Mouse (Mus musculus) liver, embryonic 16.5 days (tissue): Measurements from ENCODE around the gene Trim7. TPM values are rescaled to one million over a fixed set of nuclear protein-coding genes. Genes with fewer than 3 reads are reported as not detected.

Source experiments
- ATAC-seq: fragments of 200-750 bp; cut with Nextera tagmentation; 2 replicates; pipeline ENCODE4 v1.8.0; 2017; ENCODE audit warnings: low read depth, mild to moderate bottlenecking, moderate number of reproducible peaks, moderate library complexity
- H3K27ac ChIP-seq: fragments of 300-500 bp; sonication (generic); 2 replicates; pipeline ENCODE4 v1.5.1; 2014; ENCODE audit warnings: mild to moderate bottlenecking, low read length
- H3K27me3 ChIP-seq: fragments of 300-500 bp; sonication (generic); 2 replicates; pipeline ENCODE4 v1.6.1; 2014; ENCODE audit warnings: low read depth, low read length, mixed read lengths; ENCODE audit not compliant: control insufficient read depth, insufficient read depth
- H3K36me3 ChIP-seq: fragments of 300-500 bp; sonication (generic); 2 replicates; pipeline ENCODE4 v1.6.1; 2014; ENCODE audit warnings: mild to moderate bottlenecking; ENCODE audit not compliant: control insufficient read depth, insufficient read depth
- H3K4me1 ChIP-seq: fragments of 300-500 bp; sonication (generic); 2 replicates; pipeline ENCODE4 v1.6.1; 2014; ENCODE audit warnings: low read depth, low read length, mixed read lengths; ENCODE audit not compliant: control insufficient read depth
- H3K4me2 ChIP-seq: fragments of 300-500 bp; sonication (generic); 2 replicates; pipeline ENCODE4 v1.6.1; 2014; ENCODE audit warnings: low read depth, low read length, mixed read lengths
- H3K4me3 ChIP-seq: fragments of 300-500 bp; sonication (generic); 2 replicates; pipeline ENCODE4 v1.5.1; 2014; ENCODE audit warnings: low read depth, mild to moderate bottlenecking, low read length
- H3K9ac ChIP-seq: fragments of 300-500 bp; sonication (generic); 2 replicates; pipeline ENCODE4 v1.6.1; 2014; ENCODE audit warnings: low read depth, low read length
- H3K9me3 ChIP-seq: fragments of 300-500 bp; sonication (generic); replicated peaks from 2 replicates; pipeline ENCODE4 v1.6.1; 2016; ENCODE audit warnings: low read length; ENCODE audit not compliant: control insufficient read depth
- WGBS: fragments of 180-500 bp; shearing (Covaris S2); extraction: QIAGEN DNeasy Blood & Tissue Kit; methylation state at CpG from one replicate; pipeline ENCODE4 v1.1.7; 2014; ENCODE audit not compliant: insufficient replicate concordance; 5-methylcytosine and 5-hydroxymethylcytosine counted together
- polyA plus RNA-seq: library from polyadenylated mRNA; unstranded; fragments of >200 nt; fragmentation: Nextera tagmentation; extraction: Ambion mirVana; gene quantifications from 2 replicates; pipeline ENCODE4 v1.2.1, GENCODE M21; 2015

Trim7 gene
- polyA plus RNA-seq, 1 experiment from 2014 or later, result 0.14 TPM

- Histone ChIP-seq H3K4me2 (no peak overlapping the region), H3K36me3 (peaks cover 67% of the 10 kb centered on the region), H3K27ac (no peak overlapping the region)
Observed at GRCm38 (mm10) chr11:48808304-48808646, 17.7 kb upstream of the Trim7 start.

GRCm38 (mm10) chr11:48808737-48809433 lies 17.1 kb upstream of the Trim7 start:
- Histone ChIP-seq H3K9me3 (no peaks in the 10 kb centered on the region), H3K27ac (peak overlapping the region; percentile 19; the same call in 1 of the 2 replicates), H3K4me1 (peaks cover 3% of the 10 kb centered on the region), H3K27me3 (no peaks in the 10 kb centered on the region), H3K9ac (no peak overlapping the region), H3K36me3 (peaks cover 61% of the 10 kb centered on the region), H3K4me2 (no peak overlapping the region), H3K4me3 (no peak overlapping the region)
- ATAC-seq, result no peak
- 73% methylated on average over 16 of the region's 16 CpGs for WGBS

More at GRCm38 (mm10) chr11:48808304-48808646, 17.7 kb upstream of the Trim7 start:
- Histone ChIP-seq H3K27me3 (no peaks in the 10 kb centered on the region), H3K9ac (no peak overlapping the region), H3K4me1 (no peaks in the 10 kb centered on the region; the same call in none of the 2 replicates), H3K4me3 (no peak overlapping the region), H3K9me3 (no peaks in the 10 kb centered on the region)
- ATAC-seq, result no peak

- Histone ChIP-seq H3K4me1 (peaks cover 7% of the 10 kb centered on the region), H3K4me2 (no peak overlapping the region), H3K36me3 (peaks cover 55% of the 10 kb centered on the region), H3K27me3 (no peaks in the 10 kb centered on the region), H3K9ac (no peak overlapping the region), H3K9me3 (no peaks in the 10 kb centered on the region), H3K4me3 (no peak overlapping the region), H3K27ac (no peak overlapping the region; the same call in 1 of the 2 replicates)
- WGBS, result 58% methylated on average over 4 of the region's 4 CpGs
- no peak for ATAC-seq
Observed at GRCm38 (mm10) chr11:48809434-48809830, 16.5 kb upstream of the Trim7 start.

GRCm38 (mm10) chr11:48810142-48810541 lies 15.8 kb upstream of the Trim7 start:
- no peaks in the 10 kb centered on the region for H3K27me3 ChIP-seq
- H3K4me1 ChIP-seq, result peaks cover 8% of the 10 kb centered on the region
- no peak for ATAC-seq
- no peak overlapping the region for H3K9ac ChIP-seq
- H3K9me3 ChIP-seq, result no peaks in the 10 kb centered on the region
- H3K36me3 ChIP-seq, result peaks cover 50% of the 10 kb centered on the region
- no peak overlapping the region for H3K4me3 ChIP-seq
- 25% methylated on average over 2 of the region's 2 CpGs for WGBS
- H3K27ac ChIP-seq, result no peak overlapping the region
- no peak overlapping the region for H3K4me2 ChIP-seq

- no peak overlapping the region for H3K4me3 ChIP-seq
- H3K36me3 ChIP-seq, result peaks cover 20% of the 10 kb centered on the region
- H3K27ac ChIP-seq, result no peak overlapping the region
- H3K27me3 ChIP-seq, result no peaks in the 10 kb centered on the region
- peaks cover 23% of the 10 kb centered on the region for H3K4me1 ChIP-seq
- H3K4me2 ChIP-seq, result no peak overlapping the region
- ATAC-seq, result no peak
- H3K9ac ChIP-seq, result no peak overlapping the region
- H3K9me3 ChIP-seq, result no peaks in the 10 kb centered on the region
Observed at GRCm38 (mm10) chr11:48813782-48814181, 12.2 kb upstream of the Trim7 start.

- Histone ChIP-seq H3K9ac (peak overlapping the region; percentile 81; the same call in 1 of the 2 replicates), H3K4me1 (peaks cover 23% of the 10 kb centered on the region), H3K27me3 (no peaks in the 10 kb centered on the region), H3K36me3 (peaks cover 8% of the 10 kb centered on the region), H3K4me3 (peak overlapping the region; percentile 90), H3K9me3 (no peaks in the 10 kb centered on the region), H3K4me2 (peak overlapping the region; percentile 92), H3K27ac (no peak overlapping the region)
- WGBS, result 54% methylated on average over 16 of the region's 16 CpGs
- no peak for ATAC-seq
Observed at GRCm38 (mm10) chr11:48815851-48816250, 10.1 kb upstream of the Trim7 start.

- peaks cover 23% of the 10 kb centered on the region for H3K4me1 ChIP-seq
- no peak for ATAC-seq
Observed at GRCm38 (mm10) chr11:48816281-48816781, 9.6 kb upstream of the Trim7 start.

GRCm38 (mm10) chr11:48816800-48817665 lies 8.9 kb upstream of the Trim7 start, which contains the start of gene Trim41:
TSS of gene Trim41 (minus strand) at chr11:48817353.
- Histone ChIP-seq H3K4me2 (peak within 1 kb of the TSS; percentile 92), H3K9ac (peak within 1 kb of the TSS; percentile 93), H3K4me1 (peaks cover 23% of the 10 kb centered on the region), H3K4me3 (peak within 1 kb of the TSS; percentile 90), H3K36me3 (peaks cover 5% of the 10 kb centered on the region), H3K27me3 (no peaks in the 10 kb centered on the region), H3K9me3 (no peaks in the 10 kb centered on the region), H3K27ac (peak within 1 kb of the TSS; percentile 99)
- under 1% methylated on average over 74 of the region's 77 CpGs for WGBS
- ATAC-seq, result peak; percentile 94

More at GRCm38 (mm10) chr11:48816281-48816781, 9.6 kb upstream of the Trim7 start:
- peak overlapping the region; percentile 81 for H3K9ac ChIP-seq
- no peaks in the 10 kb centered on the region for H3K9me3 ChIP-seq
- WGBS, result 0% methylated on average over 23 of the region's 23 CpGs
- peaks cover 8% of the 10 kb centered on the region for H3K36me3 ChIP-seq
- peak overlapping the region; percentile 72 for H3K27ac ChIP-seq
- H3K4me3 ChIP-seq, result peak overlapping the region; percentile 90
- H3K4me2 ChIP-seq, result peak overlapping the region; percentile 92
- no peaks in the 10 kb centered on the region for H3K27me3 ChIP-seq

GRCm38 (mm10) chr11:48817794-48818193 lies 8.1 kb upstream of the Trim7 start:
- no peaks in the 10 kb centered on the region for H3K9me3 ChIP-seq
- H3K36me3 ChIP-seq, result no peaks in the 10 kb centered on the region
- peak overlapping the region; percentile 90 for H3K4me3 ChIP-seq
- no peaks in the 10 kb centered on the region for H3K27me3 ChIP-seq
- H3K4me2 ChIP-seq, result peak overlapping the region; percentile 90
- peak overlapping the region; percentile 93 for H3K9ac ChIP-seq
- WGBS, result 5% methylated on average over 9 of the region's 9 CpGs
- peak overlapping the region; percentile 99 for H3K27ac ChIP-seq
- no peak for ATAC-seq
- H3K4me1 ChIP-seq, result peaks cover 23% of the 10 kb centered on the region
